Mouse (Mus musculus) C2C12 (cell line): ENCODE data around the gene Pdzrn4.

Source experiments
- CEBPB ChIP-seq: IDR thresholded peaks from one replicate; pipeline ENCODE4 v1.6.1; 2011; ENCODE audit warnings: low read depth, mild to moderate bottlenecking, control low read depth, moderate library complexity
- CTCF ChIP-seq: IDR thresholded peaks from one replicate; pipeline ENCODE4 v1.5.1; 2011; ENCODE audit not compliant: control insufficient read depth, insufficient read depth, insufficient read length
- FOSL1 ChIP-seq: IDR thresholded peaks from one replicate; pipeline ENCODE4 v1.8.0; 2011; ENCODE audit warnings: mild to moderate bottlenecking, low read length; ENCODE audit not compliant: poor library complexity, insufficient read depth, severe bottlenecking
- MAX ChIP-seq: IDR thresholded peaks from one replicate; pipeline ENCODE4 v1.6.1; 2011; ENCODE audit warnings: mild to moderate bottlenecking, control low read depth
- USF1 ChIP-seq: IDR thresholded peaks from one replicate; pipeline ENCODE4 v1.6.1; 2011; ENCODE audit warnings: low read depth, mild to moderate bottlenecking, control low read depth, moderate library complexity

DNA sequence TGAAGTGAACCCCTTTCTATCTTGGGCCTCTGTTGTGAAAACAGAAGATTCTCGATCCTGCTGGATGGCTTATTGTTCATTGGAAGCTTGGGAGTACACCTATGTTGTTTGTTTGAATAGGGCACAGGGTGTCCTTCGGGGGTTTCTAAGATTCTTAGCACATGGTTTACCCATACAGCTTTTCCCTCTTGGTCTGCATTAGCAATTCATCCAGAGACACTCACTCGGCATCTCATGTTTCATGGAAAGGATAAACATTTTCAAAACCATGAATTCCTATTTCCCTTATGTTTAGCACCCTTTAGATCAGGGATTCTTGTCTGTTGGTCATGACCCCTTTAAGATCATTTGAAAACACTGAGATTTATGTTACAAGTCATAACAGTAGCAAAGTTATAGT lies 159.0 kb downstream of the Pdzrn4 start:
- TF ChIP-seq MAX (no peak), CTCF (no peak), FOSL1 (no peak), CEBPB (no peak), USF1 (no peak)
